Mouse (Mus musculus) brain, adult 2 months (tissue): ENCODE results near the gene Cacnb2.

Experiments used
- DNase-seq: peaks from one replicate; pipeline ENCODE4 v3.0.0; 2011; ENCODE audit warnings: low read depth, low spot score

Gene Cacnb2

GRCm38 (mm10) chr2:14602788-14603187 lies at the start of gene Cacnb2:
Gene Cacnb2 (plus strand): TSS chr2:14603088.
- no peak for DNase-seq

DNA sequence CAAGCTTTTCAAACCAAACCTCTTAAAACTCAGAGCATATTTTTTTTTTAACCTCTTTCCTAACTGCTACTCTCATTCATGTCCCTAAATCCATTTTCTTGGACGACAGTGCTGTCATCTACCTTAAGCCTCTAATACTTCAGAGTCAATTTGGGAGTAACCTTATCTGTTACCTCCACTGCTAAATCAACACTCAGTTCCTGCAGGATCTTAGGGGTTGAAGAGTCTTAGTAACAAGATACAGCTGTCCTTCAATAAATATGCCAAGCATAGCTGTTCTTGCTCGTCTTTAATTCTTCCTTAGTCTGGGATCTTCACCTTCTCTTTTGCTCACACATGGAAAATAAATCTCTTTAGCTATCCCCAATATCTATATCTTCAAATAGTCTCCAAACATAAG lies 34.9 kb upstream of the Cacnb2 start:
- DNase-seq: no peak

- no peak for DNase-seq
Measured at GRCm38 (mm10) chr2:14571300-14571699, 31.6 kb upstream of the Cacnb2 start.

- no peak for DNase-seq
Measured at GRCm38 (mm10) chr2:14589541-14589940, 13.3 kb upstream of the Cacnb2 start.

DNA sequence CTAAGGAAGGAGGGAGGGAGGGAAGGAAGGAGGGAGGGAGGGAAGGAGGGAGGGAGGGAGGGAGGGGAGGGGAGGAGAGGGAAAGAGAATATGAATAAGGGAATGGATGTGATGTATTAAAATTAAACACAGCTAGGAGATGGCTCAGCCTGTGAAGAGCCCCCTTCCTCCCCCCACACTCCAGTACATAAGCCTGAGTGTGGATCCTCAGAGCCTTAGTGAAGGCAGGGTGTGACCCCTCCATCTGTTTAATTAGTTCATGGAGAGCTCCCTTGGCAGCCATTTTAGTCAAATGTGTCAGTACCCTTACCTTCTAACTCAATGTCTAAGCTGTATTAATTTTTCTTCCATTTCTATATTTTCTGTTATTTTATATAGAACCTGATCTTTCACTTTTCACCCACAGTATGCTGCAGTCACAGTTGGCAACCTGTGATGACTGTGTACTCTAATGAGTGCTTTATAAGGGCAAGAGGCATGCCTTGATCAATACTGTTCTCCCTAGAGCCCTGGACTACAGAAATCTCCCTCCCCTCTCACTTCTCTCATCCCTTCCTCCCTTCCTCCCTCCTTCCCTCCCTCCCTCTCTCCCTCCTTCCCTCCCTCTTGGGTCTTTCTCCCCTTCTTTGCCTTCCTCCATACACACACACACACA lies 4.9 kb upstream of the Cacnb2 start:
- DNase-seq: no peak

DNA sequence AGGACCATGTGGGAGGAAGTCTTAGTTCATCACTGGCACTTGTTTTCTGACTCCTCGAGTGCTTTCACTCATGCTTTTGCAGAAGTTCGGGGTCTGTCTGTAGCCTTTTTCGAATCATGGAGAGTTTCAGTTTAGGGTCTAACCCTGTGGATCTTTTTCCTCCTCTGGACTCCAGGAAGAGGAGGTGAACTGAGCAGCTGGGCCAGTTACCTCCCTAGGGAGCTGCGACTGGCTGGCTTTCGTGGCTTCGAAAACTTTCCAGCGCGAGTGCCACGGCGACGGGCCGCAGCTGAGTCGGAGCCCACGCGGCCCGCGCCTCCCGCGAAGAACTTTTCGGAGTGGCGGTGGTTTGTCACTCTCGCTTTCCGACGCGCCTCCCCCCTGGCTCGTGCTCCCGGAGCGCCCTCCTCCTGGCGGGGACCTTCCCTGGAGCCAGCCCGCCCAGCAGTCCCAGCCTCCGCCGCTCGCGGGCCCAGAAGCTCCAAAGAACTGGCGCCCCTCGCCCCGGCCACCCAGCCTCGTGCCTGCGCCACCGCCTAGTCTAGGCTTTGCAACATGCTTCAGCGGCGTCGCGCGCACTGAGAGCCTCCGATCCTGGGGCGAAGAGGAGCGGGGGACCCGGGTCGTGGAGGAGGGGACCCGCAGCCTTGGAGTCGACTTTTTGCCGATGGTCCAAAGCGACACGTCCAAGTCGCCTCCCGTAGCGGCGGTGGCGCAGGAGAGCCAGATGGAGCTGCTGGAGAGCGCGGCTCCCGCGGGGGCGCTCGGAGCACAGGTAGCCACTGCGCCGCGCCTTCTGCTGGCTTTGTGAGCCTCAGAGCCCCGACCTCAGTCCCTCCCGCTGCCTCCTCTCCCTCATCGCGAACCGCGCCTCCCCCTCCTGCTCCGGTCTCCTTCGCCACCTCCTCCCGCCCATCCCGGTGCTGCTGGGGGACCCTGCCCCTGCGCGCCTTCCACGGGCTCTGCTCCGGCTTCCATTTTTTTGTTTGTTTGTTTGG lies 1.2 kb downstream of the Cacnb2 start:
- DNase-seq: peak; percentile 71

- no peak for DNase-seq
Measured at GRCm38 (mm10) chr2:14604791-14605190, 1.9 kb downstream of the Cacnb2 start.

DNA sequence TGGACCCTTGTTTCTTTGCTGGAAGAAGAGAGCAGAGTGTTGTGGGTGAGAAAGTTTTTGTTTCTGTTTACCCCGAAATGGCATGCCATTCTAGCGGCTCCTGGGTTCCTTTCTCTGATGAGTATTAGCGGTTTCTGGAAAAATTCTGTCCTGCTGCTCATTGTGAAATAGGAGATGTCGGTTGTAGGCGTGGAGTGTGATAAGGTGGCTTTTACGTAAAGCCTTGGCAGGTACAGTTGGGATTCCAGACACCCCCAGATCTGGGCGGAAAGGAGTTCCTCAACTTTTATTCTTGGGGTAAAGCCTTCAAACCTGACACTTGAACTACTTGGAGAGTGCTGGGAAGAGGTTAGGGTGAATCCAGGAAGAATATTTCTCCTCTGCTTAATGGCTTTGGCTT lies 2.3 kb downstream of the Cacnb2 start:
- DNase-seq: peak; percentile 48

GRCm38 (mm10) chr2:14608606-14609005 lies 5.7 kb downstream of the Cacnb2 start:
- peak; percentile 42 for DNase-seq

DNA sequence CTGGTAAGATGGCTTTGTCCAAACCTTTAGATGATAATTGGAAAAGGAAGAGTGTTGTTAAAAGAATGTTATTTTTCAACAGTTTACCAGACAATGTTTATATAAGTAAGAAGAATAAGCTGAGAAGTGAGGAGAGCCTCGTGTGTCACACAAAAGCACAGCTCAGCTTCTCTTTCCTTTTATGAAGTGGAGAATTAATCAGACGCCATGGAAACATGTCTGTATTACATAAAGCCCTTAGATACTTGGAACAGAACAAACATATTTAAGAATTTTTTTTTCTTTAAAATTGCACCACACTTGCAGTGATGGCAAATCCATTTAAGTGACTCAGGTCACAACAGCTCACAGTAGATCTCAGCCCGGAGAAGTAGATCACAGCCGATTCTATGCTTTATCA lies 9.8 kb downstream of the Cacnb2 start:
- DNase-seq: no peak

GRCm38 (mm10) chr2:14616361-14616760 lies 13.5 kb downstream of the Cacnb2 start:
- DNase-seq: no peak

- DNase-seq: no peak
Measured at GRCm38 (mm10) chr2:14620120-14620853, 17.4 kb downstream of the Cacnb2 start.

DNA sequence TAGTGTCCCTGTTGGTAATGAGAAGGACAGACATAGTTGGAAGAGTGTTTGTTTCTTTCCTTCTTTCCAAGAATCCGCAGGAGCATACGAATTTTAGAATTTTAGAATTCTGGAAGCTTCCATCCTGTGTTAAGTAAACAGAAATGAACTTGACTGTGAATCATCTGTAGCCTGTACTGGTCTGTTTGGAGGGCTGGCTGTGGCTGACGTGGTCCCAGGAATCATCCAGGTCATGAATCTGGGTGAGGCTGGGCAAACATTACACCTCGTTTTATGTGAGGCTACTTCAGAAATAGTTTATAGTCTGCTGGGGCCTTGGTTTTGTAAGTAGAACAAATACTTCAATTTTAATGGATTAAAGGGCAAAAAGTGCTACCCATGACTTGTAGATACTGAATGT lies 18.0 kb downstream of the Cacnb2 start:
- DNase-seq: no peak

DNA sequence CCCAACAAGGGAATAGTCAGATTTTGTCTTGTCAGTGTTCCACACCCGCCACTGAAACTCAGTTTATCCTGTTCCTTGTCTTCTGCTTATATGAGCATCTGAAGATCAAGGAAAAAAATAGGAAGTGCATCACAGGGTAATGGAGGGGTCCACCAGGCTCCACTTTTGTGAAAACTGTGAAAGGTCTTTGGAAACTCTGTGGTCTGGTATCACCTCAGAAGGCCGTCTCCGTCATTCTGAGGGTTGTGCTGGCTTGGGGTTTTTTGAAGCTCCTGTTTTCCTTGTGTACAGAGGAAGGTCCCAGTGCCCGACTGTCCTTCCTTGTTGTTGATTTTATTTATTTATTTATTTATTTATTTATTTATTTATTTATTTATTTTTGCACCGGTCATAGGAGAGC lies 20.9 kb downstream of the Cacnb2 start:
- DNase-seq: no peak

DNA sequence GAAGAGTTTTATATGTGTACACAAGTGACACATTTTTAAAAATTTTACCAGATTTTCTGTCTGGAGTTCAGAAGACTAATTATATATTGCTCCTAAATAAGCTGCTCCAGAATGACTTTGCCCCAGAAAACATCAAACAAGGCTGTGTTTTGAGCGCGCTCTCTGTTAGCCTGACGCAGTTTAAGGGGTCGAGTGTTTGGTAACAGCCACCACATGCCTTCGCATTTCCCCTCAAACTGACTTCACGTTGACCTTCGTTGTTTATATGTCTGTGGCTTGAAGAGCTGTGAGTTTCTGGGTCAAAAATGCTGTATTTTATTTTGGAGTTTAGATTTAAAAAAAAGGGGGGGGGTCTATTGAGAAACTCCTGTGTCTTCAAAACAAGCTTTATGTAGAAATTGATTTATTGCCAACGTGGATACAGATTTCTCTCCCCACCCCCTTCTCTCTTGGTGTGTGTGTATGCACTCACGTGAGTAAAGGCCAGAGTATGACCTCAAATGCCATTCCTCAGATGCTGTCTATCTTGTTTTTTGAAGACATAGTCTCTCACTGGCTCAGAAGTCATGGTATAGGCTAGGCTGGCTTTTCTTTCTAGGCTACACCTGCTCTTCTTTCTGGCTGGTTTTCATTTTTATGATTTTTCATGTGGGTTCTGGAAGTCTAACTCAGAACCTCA lies 27.1 kb downstream of the Cacnb2 start:
- no peak for DNase-seq

- DNase-seq: peak; percentile 41
Measured at GRCm38 (mm10) chr2:14631590-14631989, 28.7 kb downstream of the Cacnb2 start.

DNA sequence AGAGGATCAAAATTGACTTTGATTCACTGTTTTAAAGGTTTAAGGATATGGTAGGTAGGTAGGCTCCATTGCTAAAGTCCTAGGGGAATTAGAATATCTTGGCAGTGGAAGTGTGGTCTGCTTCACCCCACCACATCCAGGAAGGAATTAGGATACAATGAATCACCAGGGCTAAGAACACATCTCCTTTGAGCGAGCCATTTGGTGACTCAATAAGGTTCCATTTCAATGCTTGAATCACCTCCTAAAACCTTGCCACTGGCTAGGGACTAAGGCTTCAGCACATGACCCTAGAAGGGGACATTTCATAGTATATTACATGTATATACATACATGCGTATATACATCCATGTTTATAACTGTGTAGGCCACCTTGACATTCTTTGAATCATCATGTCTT lies 30.3 kb downstream of the Cacnb2 start:
- DNase-seq: no peak

- no peak for DNase-seq
Measured at GRCm38 (mm10) chr2:14639266-14639665, 36.4 kb downstream of the Cacnb2 start.

DNA sequence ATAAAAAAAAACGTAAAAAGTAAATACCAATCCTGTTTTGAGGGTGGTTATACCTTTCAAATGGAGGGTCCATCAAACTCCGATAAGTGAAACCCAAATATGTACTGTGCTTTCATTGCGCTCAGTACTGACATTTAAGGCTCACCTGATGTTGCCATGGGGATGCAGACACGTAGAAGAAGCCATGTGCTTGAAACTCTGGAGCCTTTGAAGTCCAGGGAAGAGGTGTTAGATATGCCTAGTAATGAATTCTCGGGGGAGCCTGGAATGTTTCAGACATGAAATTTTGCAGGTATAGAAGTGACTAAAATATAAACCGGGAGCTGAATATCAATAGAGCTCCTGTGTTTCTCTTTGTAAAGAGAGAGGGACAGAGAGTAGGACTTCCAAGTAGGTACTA lies 37.0 kb downstream of the Cacnb2 start:
- no peak for DNase-seq

- DNase-seq: peak; percentile 70
Measured at GRCm38 (mm10) chr2:14641040-14641439, 38.2 kb downstream of the Cacnb2 start.

DNA sequence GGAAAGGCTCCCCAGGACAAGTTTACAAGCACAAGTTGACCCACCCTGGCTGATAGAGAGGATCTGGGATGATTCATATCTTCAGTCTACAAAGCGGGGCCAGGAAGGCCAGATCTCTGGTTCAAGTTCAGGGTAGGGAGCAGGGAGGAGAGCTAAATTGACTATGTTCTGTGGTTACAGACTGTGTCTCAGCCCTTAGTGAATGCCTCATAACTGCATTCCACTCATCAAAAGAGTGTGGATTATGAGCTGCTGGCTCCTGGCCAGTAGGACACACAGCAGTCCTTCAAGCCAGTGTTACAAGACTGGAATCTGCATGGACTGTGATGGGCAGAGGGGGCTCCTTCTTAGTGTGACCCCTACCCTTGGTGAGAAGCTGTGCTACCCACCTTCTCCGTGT lies 48.4 kb downstream of the Cacnb2 start:
- no peak for DNase-seq

- DNase-seq: no peak
Measured at GRCm38 (mm10) chr2:14656673-14657072, 53.8 kb downstream of the Cacnb2 start.
